Mouse (Mus musculus): ENCODE measurements around the gene Lin28a. TPM values are rescaled to one million over a fixed set of nuclear protein-coding genes. Genes with fewer than 3 reads are reported as not detected.
A peak's percentile ranks its signal among the peaks of the same experiment; 100 is the strongest.
"Not testable (repeated sequence)": the region's sequence is repeated elsewhere in the genome, so short reads cannot be mapped to it uniquely, and the experiment has no call there.

Lin28a gene
- total and polyA plus RNA-seq, 3 experiments, result not detected

GRCm38 (mm10) chr4:134000466-134001438 is 17.9 kb downstream of the Lin28a start, which contains the start of gene Dhdds:
Gene Dhdds (minus strand): TSS chr4:134000918.
- no peaks in the 10 kb centered on the region for H3K79me2 ChIP-seq (replicated peaks; ENCODE audit: control insufficient read depth, insufficient read depth, low read length)
- WGBS, result 2% methylated on average over 49 of the region's 49 CpGs
- H3K27me3 ChIP-seq (ENCODE audit: control insufficient read depth, insufficient read depth, low read length), result no peaks in the 10 kb centered on the region
- peak within 1 kb of the TSS; percentile 70 for H3K27ac ChIP-seq
- no peaks in the 10 kb centered on the region for H3K36me3 ChIP-seq (ENCODE audit: control insufficient read depth, insufficient read depth, low read length)
- H3K4me3 ChIP-seq, result peak within 1 kb of the TSS; percentile 67
- peak within 1 kb of the TSS; percentile 80 for H3K9ac ChIP-seq (ENCODE audit: low read depth, low read length)
- intact Hi-C loops (cut with DNase I), result loop anchor here (2.0 kb wide), 1 partner anchor 32 kb away; the partner anchor contains the start of gene Hmgn2
- peak; percentile 95 for DNase-seq
- no peaks in the 10 kb centered on the region for H3K4me1 ChIP-seq (ENCODE audit: control insufficient read depth, insufficient read depth, low read length)
- TF ChIP-seq POLR2A (IDR thresholded peaks at IDR 0.05; ENCODE audit: insufficient read depth, low read depth, low read length) (peak; percentile 93), CTCF (IDR thresholded peaks at IDR 0.05) (no peak), EP300 (IDR thresholded peaks at IDR 0.05; ENCODE audit: insufficient read depth, low read depth, low read length) (peak; percentile 52; the same call in 1 of the 2 replicates)

- Histone ChIP-seq H3K4me1 (ENCODE audit: control insufficient read depth, insufficient read depth, low read length) (no peaks in the 10 kb centered on the region), H3K27me3 (ENCODE audit: control insufficient read depth, insufficient read depth, low read length) (no peaks in the 10 kb centered on the region), H3K9ac (ENCODE audit: low read depth, low read length) (no peak overlapping the region), H3K79me2 (replicated peaks; ENCODE audit: control insufficient read depth, insufficient read depth, low read length) (no peaks in the 10 kb centered on the region), H3K27ac (no peak overlapping the region), H3K4me3 (no peak overlapping the region), H3K36me3 (ENCODE audit: control insufficient read depth, insufficient read depth, low read length) (no peaks in the 10 kb centered on the region)
- intact Hi-C loops (cut with DNase I), result no loop called here
- 90% methylated on average over 8 of the region's 8 CpGs for WGBS
- DNase-seq, result no peak
- no peak for TF ChIP-seq EP300 (IDR thresholded peaks at IDR 0.05; ENCODE audit: insufficient read depth, low read depth, low read length)
- no peak for TF ChIP-seq CTCF (IDR thresholded peaks at IDR 0.05)
- TF ChIP-seq POLR2A (IDR thresholded peaks at IDR 0.05; ENCODE audit: insufficient read depth, low read depth, low read length), result no peak
Measured at GRCm38 (mm10) chr4:133994697-133995096, 23.9 kb downstream of the Lin28a start.

GRCm38 (mm10) chr4:133991087-133991660 is 27.5 kb downstream of the Lin28a start:
- Histone ChIP-seq H3K27me3 (ENCODE audit: control insufficient read depth, insufficient read depth, low read length) (no peaks in the 10 kb centered on the region), H3K27ac (no peak overlapping the region), H3K36me3 (ENCODE audit: control insufficient read depth, insufficient read depth, low read length) (no peaks in the 10 kb centered on the region), H3K79me2 (replicated peaks; ENCODE audit: control insufficient read depth, insufficient read depth, low read length) (no peaks in the 10 kb centered on the region), H3K9ac (ENCODE audit: low read depth, low read length) (no peak overlapping the region), H3K4me3 (no peak overlapping the region), H3K4me1 (ENCODE audit: control insufficient read depth, insufficient read depth, low read length) (no peaks in the 10 kb centered on the region)
- WGBS, result 91% methylated on average over 13 of the region's 13 CpGs
- intact Hi-C loops (cut with DNase I), result no loop called here
- no peak for TF ChIP-seq POLR2A (IDR thresholded peaks at IDR 0.05; ENCODE audit: insufficient read depth, low read depth, low read length)
- no peak for TF ChIP-seq CTCF (IDR thresholded peaks at IDR 0.05)
- no peak for TF ChIP-seq EP300 (IDR thresholded peaks at IDR 0.05; ENCODE audit: insufficient read depth, low read depth, low read length)
- DNase-seq, result no peak

- DNase-seq, result no peak
- WGBS, result 62% methylated on average over 4 of the region's 4 CpGs
- no peak for TF ChIP-seq EP300 (IDR thresholded peaks at IDR 0.05; ENCODE audit: insufficient read depth, low read depth, low read length)
- no peak for TF ChIP-seq POLR2A (IDR thresholded peaks at IDR 0.05; ENCODE audit: insufficient read depth, low read depth, low read length)
- peak; percentile 28; the same call in 1 of the 2 replicates for TF ChIP-seq CTCF (IDR thresholded peaks at IDR 0.05)
- Histone ChIP-seq H3K79me2 (replicated peaks; ENCODE audit: control insufficient read depth, insufficient read depth, low read length) (no peaks in the 10 kb centered on the region), H3K27ac (no peak overlapping the region), H3K4me3 (no peak overlapping the region), H3K27me3 (ENCODE audit: control insufficient read depth, insufficient read depth, low read length) (no peaks in the 10 kb centered on the region), H3K36me3 (ENCODE audit: control insufficient read depth, insufficient read depth, low read length) (no peaks in the 10 kb centered on the region), H3K9ac (ENCODE audit: low read depth, low read length) (no peak overlapping the region), H3K4me1 (ENCODE audit: control insufficient read depth, insufficient read depth, low read length) (no peaks in the 10 kb centered on the region)
- intact Hi-C loops (cut with DNase I), result no loop called here
Measured at GRCm38 (mm10) chr4:133990035-133990434, 28.6 kb downstream of the Lin28a start.

- DNase-seq; intact Hi-C loops (cut with DNase I); H3K27ac ChIP-seq; H3K4me3 ChIP-seq; H3K79me2 ChIP-seq (replicated peaks; ENCODE audit: control insufficient read depth, insufficient read depth, low read length); H3K36me3 ChIP-seq (ENCODE audit: control insufficient read depth, insufficient read depth, low read length); H3K9ac ChIP-seq (ENCODE audit: low read depth, low read length); H3K27me3 ChIP-seq (ENCODE audit: control insufficient read depth, insufficient read depth, low read length); H3K4me1 ChIP-seq (ENCODE audit: control insufficient read depth, insufficient read depth, low read length): not testable (repeated sequence)
- 89% methylated on average over 8 of the region's 8 CpGs for WGBS
Measured at GRCm38 (mm10) chr4:133988289-133988688, 30.4 kb downstream of the Lin28a start.

GRCm38 (mm10) chr4:133982936-133983335 is 35.7 kb downstream of the Lin28a start:
- Histone ChIP-seq H3K27me3 (ENCODE audit: control insufficient read depth, insufficient read depth, low read length) (no peaks in the 10 kb centered on the region), H3K4me1 (ENCODE audit: control insufficient read depth, insufficient read depth, low read length) (peaks cover 1% of the 10 kb centered on the region; the same call in 1 of the 2 replicates), H3K27ac (no peak overlapping the region), H3K36me3 (ENCODE audit: control insufficient read depth, insufficient read depth, low read length) (0 out of 2 replicates have a peak, but pooled peaks cover 2% of the 10 kb centered on the region), H3K9ac (ENCODE audit: low read depth, low read length) (no peak overlapping the region), H3K79me2 (replicated peaks; ENCODE audit: control insufficient read depth, insufficient read depth, low read length) (no peaks in the 10 kb centered on the region), H3K4me3 (no peak overlapping the region)
- TF ChIP-seq CTCF (IDR thresholded peaks at IDR 0.05), result no peak
- no peak for TF ChIP-seq EP300 (IDR thresholded peaks at IDR 0.05; ENCODE audit: insufficient read depth, low read depth, low read length)
- no peak for TF ChIP-seq POLR2A (IDR thresholded peaks at IDR 0.05; ENCODE audit: insufficient read depth, low read depth, low read length)
- no peak for DNase-seq
- intact Hi-C loops (cut with DNase I), result no loop called here
- WGBS, result 92% methylated on average over 13 of the region's 13 CpGs
